Mouse (Mus musculus) olfactory bulb, adult 2 months (tissue): ENCODE measurements around the gene Adamts17.

Source experiments
- CTCF ChIP-seq: fragments of 200-500 bp; IDR thresholded peaks from 2 replicates; pipeline ENCODE4 v1.5.1; 2012; ENCODE audit warnings: low read depth, mild to moderate bottlenecking, low read length, moderate library complexity; ENCODE audit not compliant: insufficient read depth
- POLR2A ChIP-seq: fragments of 200-500 bp; IDR thresholded peaks from 2 replicates; pipeline ENCODE4 v1.6.1; 2012; ENCODE audit warnings: mild to moderate bottlenecking, low read depth, low read length, moderate library complexity; ENCODE audit not compliant: insufficient read depth

DNA sequence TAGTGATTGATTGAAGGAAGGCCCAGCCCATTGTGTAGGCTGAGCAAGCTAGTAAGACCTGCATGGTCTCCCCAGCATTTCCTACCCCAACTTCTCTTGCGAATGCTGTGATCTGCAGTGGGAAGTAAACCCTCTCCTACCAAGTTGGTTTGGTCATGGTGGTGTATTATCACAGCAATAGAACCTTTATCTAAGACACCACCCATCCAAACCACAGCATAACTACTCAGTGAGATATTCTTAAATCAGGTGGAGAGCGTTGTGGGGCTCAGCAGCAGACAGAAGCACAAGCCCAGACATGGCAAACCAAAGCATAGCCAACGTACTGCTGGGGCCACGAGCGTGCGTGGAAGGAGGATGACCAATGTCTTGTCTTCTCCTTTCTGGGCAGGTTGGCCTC lies 9.8 kb downstream of the Adamts17 start:
- TF ChIP-seq CTCF (no peak), POLR2A (no peak)
